Mouse (Mus musculus) liver, embryonic 11.5 days (tissue): ENCODE data around the gene Cstad. TPM values are rescaled to one million over a fixed set of nuclear protein-coding genes. Genes with fewer than 3 reads are reported as not detected.

Experiments
- ATAC-seq: fragments of 200-750 bp; cut with Nextera tagmentation; replicated peaks from 2 replicates; pipeline ENCODE4 v1.8.0; 2017; ENCODE audit warnings: moderate number of reproducible peaks, mild to moderate bottlenecking, moderate TSS enrichment, moderate library complexity; ENCODE audit not compliant: low FRiP score
- DNase-seq: peaks from one replicate; pipeline ENCODE4 v3.0.0-alpha.2; 2017; ENCODE audit warnings: low spot score
- H3K27ac ChIP-seq: fragments of 300-500 bp; sonication (generic); 2 replicates; pipeline ENCODE4 v1.5.1; 2014; ENCODE audit warnings: mild to moderate bottlenecking, low read depth, low read length, control low read depth
- H3K27me3 ChIP-seq: fragments of 300-500 bp; sonication (generic); replicated peaks from 2 replicates; pipeline ENCODE4 v1.6.1; 2014; ENCODE audit warnings: low read length, mixed read lengths; ENCODE audit not compliant: control insufficient read depth, insufficient read depth
- H3K36me3 ChIP-seq: fragments of 300-500 bp; sonication (generic); 2 replicates; pipeline ENCODE4 v1.6.1; 2014; ENCODE audit warnings: mild to moderate bottlenecking, low read length, moderate library complexity, mixed read lengths; ENCODE audit not compliant: control insufficient read depth, insufficient read depth
- H3K4me1 ChIP-seq: fragments of 300-500 bp; sonication (generic); replicated peaks from 2 replicates; pipeline ENCODE4 v1.6.1; 2014; ENCODE audit warnings: low read length, mixed read lengths; ENCODE audit not compliant: control insufficient read depth, insufficient read depth
- H3K4me2 ChIP-seq: fragments of 300-500 bp; sonication (generic); 2 replicates; pipeline ENCODE4 v1.6.1; 2014; ENCODE audit warnings: mild to moderate bottlenecking, control low read depth, moderate library complexity
- H3K4me3 ChIP-seq: fragments of 300-500 bp; sonication (generic); 2 replicates; pipeline ENCODE4 v1.5.1; 2014; ENCODE audit warnings: low read depth, low read length, control low read depth
- H3K9ac ChIP-seq: fragments of 300-500 bp; sonication (generic); 2 replicates; pipeline ENCODE4 v1.6.1; 2014; ENCODE audit warnings: low read depth, low read length, control low read depth
- H3K9me3 ChIP-seq: fragments of 300-500 bp; sonication (generic); 2 replicates; pipeline ENCODE4 v1.6.1; 2016; ENCODE audit warnings: low read length, inconsistent platforms, mixed read lengths; ENCODE audit not compliant: control insufficient read depth
- WGBS: fragments of 180-500 bp; shearing (Covaris S2); extraction: QIAGEN DNeasy Blood & Tissue Kit; methylation state at CpG from one replicate; pipeline ENCODE4 v1.1.7; 2014; 5-methylcytosine and 5-hydroxymethylcytosine counted together
- polyA plus RNA-seq: library from polyadenylated mRNA; unstranded; fragments of >200 nt; fragmentation: Nextera tagmentation; extraction: Ambion mirVana; gene quantifications from 2 replicates; pipeline ENCODE4 v1.2.1, GENCODE M21; 2014

Gene Cstad
- polyA plus RNA-seq, 1 experiment from 2014 or later = not detected

DNA sequence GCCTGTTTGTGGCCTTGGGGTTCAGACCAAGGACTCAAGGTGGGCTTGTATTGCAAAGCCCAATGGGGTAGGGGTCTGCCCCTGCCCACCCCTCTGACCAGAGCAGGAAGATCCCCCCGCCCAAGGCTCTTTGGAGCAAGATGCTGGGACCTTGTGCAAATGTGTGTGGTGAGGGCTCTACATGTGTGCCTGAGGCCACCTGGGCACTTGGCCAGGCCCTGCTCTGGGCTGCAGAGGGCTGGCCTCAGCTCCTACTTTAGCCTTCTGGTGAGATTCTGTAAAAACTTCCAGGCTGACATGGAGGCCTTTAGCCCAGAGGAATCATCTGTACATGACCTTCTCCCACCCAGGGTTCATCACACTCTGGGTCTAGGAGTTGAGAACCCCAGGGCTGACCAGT lies 35.3 kb upstream of the Cstad start:
- ATAC-seq (no peak), DNase-seq (no peak)
- Histone ChIP-seq H3K27me3 (no peaks in the 10 kb centered on the region), H3K4me2 (no peak overlapping the region), H3K9me3 (no peaks in the 10 kb centered on the region), H3K4me3 (no peak overlapping the region), H3K4me1 (no peaks in the 10 kb centered on the region), H3K27ac (no peak overlapping the region), H3K36me3 (no peaks in the 10 kb centered on the region), H3K9ac (no peak overlapping the region)
- WGBS = 77% methylated on average over 1 of the region's 1 CpGs

DNA sequence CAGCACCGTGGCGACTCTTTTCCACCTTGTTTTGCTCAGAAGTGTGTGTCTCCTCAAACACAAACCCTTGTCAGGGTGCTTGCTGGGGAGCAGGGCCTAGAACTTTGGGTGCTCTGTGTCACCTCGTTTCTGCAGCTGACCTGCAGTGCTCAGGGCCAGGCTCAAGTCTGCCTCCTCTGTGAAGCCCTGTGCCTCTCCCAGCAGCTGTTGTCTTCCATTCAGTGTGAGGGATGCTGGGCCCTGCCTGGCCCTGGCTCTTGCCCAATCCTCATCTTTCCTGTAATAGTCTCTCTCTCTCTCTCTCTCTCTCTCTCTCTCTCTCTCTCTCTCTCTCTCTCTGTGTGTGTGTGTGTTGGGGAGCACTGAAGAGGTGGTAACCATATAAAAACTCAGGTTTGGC lies 32.3 kb upstream of the Cstad start:
- no peaks in the 10 kb centered on the region for H3K4me1 ChIP-seq
- DNase-seq (no peak), ATAC-seq (no peak)
- no peak overlapping the region for H3K27ac ChIP-seq
- WGBS = 77% methylated on average over 3 of the region's 3 CpGs
- H3K9ac ChIP-seq = no peak overlapping the region
- no peaks in the 10 kb centered on the region for H3K27me3 ChIP-seq
- no peak overlapping the region for H3K4me3 ChIP-seq
- H3K36me3 ChIP-seq = no peaks in the 10 kb centered on the region
- no peak overlapping the region for H3K4me2 ChIP-seq
- no peaks in the 10 kb centered on the region for H3K9me3 ChIP-seq

DNA sequence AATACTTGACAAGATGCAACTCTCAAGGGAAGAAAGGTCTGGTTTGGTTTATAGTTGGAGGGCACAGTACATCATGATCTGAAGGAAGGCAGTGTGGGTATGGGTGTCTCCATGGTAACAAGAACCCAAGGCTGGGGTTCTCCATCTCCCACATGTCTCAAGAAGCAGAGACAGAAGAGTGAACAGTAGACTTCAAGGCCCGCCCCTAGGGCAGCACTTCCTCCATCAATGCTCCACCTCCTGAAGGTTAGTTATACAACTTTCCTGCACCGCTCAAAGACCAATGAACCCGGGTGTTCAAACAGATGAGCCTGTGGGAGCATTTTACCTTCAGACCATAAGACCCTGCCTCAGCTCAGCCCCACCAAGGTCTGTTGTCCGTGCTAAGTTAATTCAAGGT lies 23.2 kb upstream of the Cstad start:
- WGBS = 79% methylated on average over 4 of the region's 4 CpGs
- H3K27ac ChIP-seq = no peak overlapping the region
- H3K4me3 ChIP-seq = no peak overlapping the region
- no peaks in the 10 kb centered on the region for H3K36me3 ChIP-seq
- H3K9me3 ChIP-seq = no peaks in the 10 kb centered on the region
- ATAC-seq (no peak), DNase-seq (no peak)
- H3K4me1 ChIP-seq = no peaks in the 10 kb centered on the region
- H3K27me3 ChIP-seq = no peaks in the 10 kb centered on the region
- no peak overlapping the region for H3K9ac ChIP-seq
- no peak overlapping the region for H3K4me2 ChIP-seq

DNA sequence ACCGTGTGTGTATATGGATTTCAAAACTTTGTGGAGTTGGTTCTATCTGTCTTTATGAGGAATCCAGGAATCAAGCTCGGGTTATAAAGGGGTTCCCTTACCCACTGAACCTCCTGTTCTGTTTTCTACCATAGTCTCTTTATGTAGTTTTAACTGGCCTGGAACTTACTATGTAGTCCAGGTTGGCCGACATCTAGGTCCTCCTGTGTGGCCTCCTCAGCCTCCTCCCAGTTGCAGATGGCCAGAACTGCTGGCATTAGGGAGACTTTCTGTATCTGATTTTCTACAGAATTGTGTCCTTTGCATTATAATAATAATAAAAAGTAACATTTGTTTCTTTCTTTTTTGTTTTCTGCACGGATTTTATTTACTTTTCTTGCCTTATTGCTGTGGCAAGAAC lies 21.3 kb upstream of the Cstad start:
- WGBS = 77% methylated on average over 4 of the region's 4 CpGs
- Histone ChIP-seq H3K4me1 (no peaks in the 10 kb centered on the region), H3K9me3 (no peaks in the 10 kb centered on the region), H3K9ac (no peak overlapping the region), H3K36me3 (no peaks in the 10 kb centered on the region), H3K4me2 (no peak overlapping the region), H3K27ac (no peak overlapping the region), H3K27me3 (no peaks in the 10 kb centered on the region), H3K4me3 (no peak overlapping the region)
- ATAC-seq (no peak), DNase-seq (no peak)

DNA sequence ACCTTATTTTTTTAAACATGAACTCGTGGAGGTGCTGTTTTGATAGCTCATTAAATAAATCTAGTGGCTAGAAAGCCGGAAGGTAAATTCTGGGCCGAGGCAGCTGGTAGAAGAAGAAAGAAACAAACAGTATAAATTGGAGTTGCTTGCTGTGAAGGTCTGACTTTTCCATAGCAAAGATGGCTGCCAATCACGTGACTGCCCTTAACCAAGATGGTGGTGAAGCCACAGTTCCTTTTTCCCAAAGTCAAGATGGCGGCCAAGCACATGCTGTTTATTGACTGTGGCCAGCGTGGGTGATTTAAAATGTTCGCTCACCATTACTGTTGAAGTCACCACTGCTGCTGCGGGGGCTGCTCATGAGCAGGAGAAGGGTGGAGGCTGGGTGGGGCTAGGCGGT lies 17.8 kb upstream of the Cstad start:
- ATAC-seq (no peak), DNase-seq (no peak)
- no peak overlapping the region for H3K4me3 ChIP-seq
- WGBS = 84% methylated on average over 9 of the region's 9 CpGs
- H3K9ac ChIP-seq = no peak overlapping the region
- no peak overlapping the region for H3K4me2 ChIP-seq
- H3K4me1 ChIP-seq = no peaks in the 10 kb centered on the region
- no peaks in the 10 kb centered on the region for H3K27me3 ChIP-seq
- H3K9me3 ChIP-seq = no peaks in the 10 kb centered on the region
- H3K36me3 ChIP-seq = no peaks in the 10 kb centered on the region
- no peak overlapping the region for H3K27ac ChIP-seq

DNA sequence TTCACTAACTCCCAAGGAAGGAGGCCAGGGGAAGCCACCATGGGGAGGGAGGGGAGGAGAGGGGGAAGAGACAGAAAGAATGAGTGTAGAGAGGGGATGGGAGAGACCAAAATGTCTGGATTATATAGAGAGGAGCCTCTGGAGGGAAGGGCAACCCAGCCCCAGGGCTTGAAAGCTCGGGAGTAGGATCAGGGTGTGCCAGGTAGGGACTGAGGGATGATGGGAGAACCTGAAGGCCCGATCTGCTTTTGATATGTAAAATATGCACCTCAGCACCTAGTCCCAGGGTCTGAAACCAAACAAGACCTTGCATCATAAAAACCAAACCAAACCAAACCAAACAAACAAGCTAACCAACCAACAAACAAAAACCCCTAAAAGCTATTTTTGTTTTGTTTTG lies 16.8 kb upstream of the Cstad start:
- WGBS = 49% methylated on average over 2 of the region's 2 CpGs
- no peak overlapping the region for H3K4me3 ChIP-seq
- H3K36me3 ChIP-seq = no peaks in the 10 kb centered on the region

DNA sequence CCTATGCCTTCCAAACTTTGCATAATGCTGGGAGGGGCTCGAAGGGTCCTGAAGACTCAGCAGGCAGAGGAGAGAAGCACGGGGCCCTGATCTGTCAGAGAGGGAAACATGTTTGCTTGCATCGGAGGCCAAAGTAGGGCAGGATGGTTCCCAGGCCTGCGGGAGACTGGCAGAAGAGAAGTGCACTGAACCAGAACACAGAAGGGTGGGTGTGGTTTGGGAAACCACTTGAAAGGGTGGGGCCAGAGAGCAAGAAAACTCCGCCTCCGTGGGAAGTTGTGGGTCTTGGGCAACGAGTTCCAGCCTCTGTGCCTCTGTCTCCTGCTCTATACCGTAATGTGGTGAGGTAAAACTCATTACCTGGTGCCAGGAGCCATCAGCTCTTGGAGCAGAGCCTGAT lies 7.7 kb upstream of the Cstad start:
- DNase-seq = no peak
- H3K9me3 ChIP-seq = no peaks in the 10 kb centered on the region
- H3K27ac ChIP-seq = no peak overlapping the region
- H3K4me2 ChIP-seq = no peak overlapping the region
- peaks cover 7% of the 10 kb centered on the region for H3K4me1 ChIP-seq
- 27% methylated on average over 8 of the region's 8 CpGs for WGBS
- no peaks in the 10 kb centered on the region for H3K27me3 ChIP-seq
- no peak overlapping the region for H3K4me3 ChIP-seq
- no peaks in the 10 kb centered on the region for H3K36me3 ChIP-seq
- H3K9ac ChIP-seq = no peak overlapping the region
- 0 out of 2 replicates have a peak, but pooled peaks have one; percentile 24 for ATAC-seq

More for the DNA sequence above, 16.8 kb upstream of the Cstad start:
- H3K27me3 ChIP-seq = no peaks in the 10 kb centered on the region
- no peak overlapping the region for H3K4me2 ChIP-seq
- H3K9me3 ChIP-seq = no peaks in the 10 kb centered on the region
- H3K9ac ChIP-seq = no peak overlapping the region
- ATAC-seq (no peak), DNase-seq (no peak)
- H3K27ac ChIP-seq = no peak overlapping the region
- H3K4me1 ChIP-seq = no peaks in the 10 kb centered on the region

DNA sequence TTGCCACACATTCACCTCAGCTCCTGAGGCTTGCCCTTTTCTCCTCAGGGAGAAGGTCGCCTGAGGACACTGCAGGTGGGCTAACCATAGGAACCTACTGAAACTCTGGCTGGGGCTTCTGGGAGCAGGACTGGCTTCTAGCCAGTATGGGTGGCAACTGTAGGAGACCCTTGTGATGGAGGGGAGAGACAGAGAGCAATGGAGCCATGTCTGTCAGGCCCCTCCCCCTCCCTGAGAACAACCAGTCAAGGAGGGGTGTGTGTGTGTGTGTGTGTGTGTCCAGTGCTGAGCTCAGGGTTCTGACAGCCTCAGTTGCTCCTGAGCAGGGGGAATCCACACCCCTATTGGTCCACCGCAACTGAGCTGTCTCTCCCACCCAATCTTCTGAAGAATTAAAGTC lies 7.2 kb upstream of the Cstad start:
- no peaks in the 10 kb centered on the region for H3K9me3 ChIP-seq
- no peaks in the 10 kb centered on the region for H3K27me3 ChIP-seq
- no peak overlapping the region for H3K27ac ChIP-seq
- H3K36me3 ChIP-seq = no peaks in the 10 kb centered on the region
- DNase-seq (no peak), ATAC-seq (no peak)
- WGBS = 74% methylated on average over 2 of the region's 2 CpGs
- no peak overlapping the region for H3K4me3 ChIP-seq
- H3K4me1 ChIP-seq = peaks cover 10% of the 10 kb centered on the region
- no peak overlapping the region for H3K9ac ChIP-seq
- H3K4me2 ChIP-seq = no peak overlapping the region

DNA sequence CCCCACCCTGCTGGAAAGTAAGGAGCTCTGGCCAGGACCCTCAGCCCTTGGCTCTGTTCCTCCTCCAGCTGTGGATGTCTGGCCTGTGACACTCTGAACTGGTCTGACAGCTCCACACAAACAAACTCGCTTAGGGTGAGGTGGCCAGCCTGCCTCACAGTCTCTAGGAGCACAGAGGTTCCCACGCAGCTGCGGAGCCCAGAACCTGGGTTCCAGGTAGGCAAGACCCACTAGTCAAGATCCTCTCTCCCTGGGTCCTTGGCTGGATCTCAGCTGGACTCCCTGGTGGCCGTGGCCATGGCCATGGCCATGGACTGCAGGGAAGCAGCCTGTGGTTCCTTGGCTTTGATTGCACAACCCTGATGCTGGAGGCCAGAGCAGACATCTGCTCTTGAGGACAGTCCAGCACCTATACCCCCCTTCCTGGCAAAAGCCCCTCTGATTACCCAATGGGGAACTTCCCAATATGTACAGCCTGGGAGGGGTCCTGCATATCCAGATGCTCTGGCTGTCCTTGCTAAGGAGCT lies 5.8 kb upstream of the Cstad start:
- Histone ChIP-seq H3K27me3 (no peaks in the 10 kb centered on the region), H3K27ac (no peak overlapping the region), H3K9me3 (no peaks in the 10 kb centered on the region), H3K4me3 (no peak overlapping the region), H3K4me2 (no peak overlapping the region), H3K4me1 (peaks cover 18% of the 10 kb centered on the region), H3K36me3 (no peaks in the 10 kb centered on the region), H3K9ac (no peak overlapping the region)
- WGBS = 74% methylated on average over 4 of the region's 4 CpGs
- DNase-seq (no peak), ATAC-seq (no peak)
